Mouse (Mus musculus) frontal cortex, postnatal 14 days (tissue): ENCODE data around the gene Anapc15.
"Not testable (repeated sequence)": the region's sequence is repeated elsewhere in the genome, so short reads cannot be mapped to it uniquely, and the experiment has no call there.

Source experiments
- DNase-seq, 2 experiments: peaks; one replicate each; pipeline ENCODE4 v3.0.0; 2022; ENCODE audit warnings: low spot score in 2 of 2

Gene Anapc15

GRCm38 (mm10) chr7:101949008-101949407, 85.5 kb downstream of the Anapc15 start:
- DNase-seq = not testable (repeated sequence)
